Comparison of ENCODE assay signal across 7 mouse cellular contexts in the genomic region with DNA sequence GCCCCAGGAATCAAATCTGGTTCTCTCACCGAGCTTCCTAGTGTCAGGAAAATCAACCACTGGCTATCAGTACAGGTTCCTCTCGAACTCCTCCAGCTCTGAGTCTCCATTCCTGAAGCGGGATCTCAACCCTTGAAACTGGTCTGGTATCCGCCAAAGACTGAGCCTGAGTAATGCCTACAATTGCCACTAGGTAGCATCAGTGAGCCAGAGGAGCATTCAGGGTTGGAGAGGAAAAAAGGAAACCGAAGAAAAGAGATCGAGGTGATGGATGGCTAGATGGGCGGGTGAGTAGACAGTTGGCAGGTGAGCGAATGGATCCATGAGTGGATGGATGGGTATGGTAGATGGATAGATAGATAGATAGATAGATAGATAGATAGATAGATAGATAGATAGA. TPM values are rescaled to one million over a fixed set of nuclear protein-coding genes. Genes with fewer than 3 reads are reported as not detected.
DNase-seq lines count a peak whose midpoint lies in the region; ATAC-seq lines count a peak whose summit lies in the region.

No protein-coding gene starts in this region.

- no peaks in the 10 kb centered on the region for H3K36me3 ChIP-seq in liver, embryonic 13.5 days

- DNase-seq in ovary, postnatal 10 days (ENCODE audit: low spot score) = peak; percentile 28
- no peak for DNase-seq in ovary, adult 18-20 months (ENCODE audit: low spot score)
- peak; percentile 75 for DNase-seq in embryo, embryonic 10.5 days (ENCODE audit: low spot score)
- peak; percentile 63 for DNase-seq in liver, embryonic 13.5 days
- DNase-seq in retina, postnatal 1 day = peak; percentile 64

- no peak overlapping the region for H3K9ac ChIP-seq in liver, embryonic 13.5 days

- H3K27me3 ChIP-seq in liver, embryonic 13.5 days = peaks cover 19% of the 10 kb centered on the region; the same call in 1 of the 2 replicates

- H3K4me3 ChIP-seq in liver, embryonic 13.5 days (replicated peaks) = no peak overlapping the region

- WGBS in liver, embryonic 13.5 days (ENCODE audit: insufficient replicate concordance) = 11% methylated on average over 8 of the region's 8 CpGs

- H3K4me1 ChIP-seq in liver, embryonic 13.5 days (replicated peaks) = peaks cover 48% of the 10 kb centered on the region

- no peak overlapping the region for H3K27ac ChIP-seq in liver, embryonic 13.5 days

- no peaks in the 10 kb centered on the region for H3K9me3 ChIP-seq in liver, embryonic 13.5 days (replicated peaks)

- H3K4me2 ChIP-seq in liver, embryonic 13.5 days = peak overlapping the region; percentile 30

- ATAC-seq in activated CD4-positive, CD25-positive, alpha-beta regulatory T cell, adult 4 months = peak; percentile 80
- ATAC-seq in inflammation-experienced regulatory T-cells, adult 6 months = peak; percentile 84
- ATAC-seq in liver, embryonic 13.5 days (ENCODE audit: low read depth) = no peak

RNA-seq across cellular contexts. Expression of gene Fasl, which starts 40.2 kb away (rescaled TPM):
- polyA plus RNA-seq in activated CD4-positive, CD25-positive, alpha-beta regulatory T cell, adult 4 months (2017; shearing (Covaris generic)) = 10 to 100 TPM; 11.3 to 16.4 TPM
- 10 to 100 TPM; 13.0 to 56.3 (median 19.1) TPM for polyA plus RNA-seq in inflammation-experienced regulatory T-cells, adult 6 months (2017; shearing (Covaris generic))
- not detected in 2 replicates for polyA plus RNA-seq in liver, embryonic 13.5 days (2015; fragmentation: Nextera tagmentation; extraction: Ambion mirVana)

Comparison
In these comparisons a context has a peak if more than half of its experiments do, and no peak if none do; other contexts are left out.
1. RNA of gene Fasl, which starts 40.2 kb away (polyA plus RNA-seq): 13.0 to 56.3 TPM in inflammation-experienced regulatory T-cells, adult 6 months and 11.3 to 16.4 TPM in activated CD4-positive, CD25-positive, alpha-beta regulatory T cell, adult 4 months; not detected in liver, embryonic 13.5 days; every median in the first group is over 10 times any median in the second.